Mouse (Mus musculus) adrenal gland, postnatal 4 days (tissue): ENCODE data around the gene N4bp3. TPM values are rescaled to one million over a fixed set of nuclear protein-coding genes. Genes with fewer than 3 reads are reported as not detected.
A peak's percentile ranks its signal among the peaks of the same experiment; 100 is the strongest.
"Not testable (repeated sequence)": the region's sequence is repeated elsewhere in the genome, so short reads cannot be mapped to it uniquely, and the experiment has no call there.

ENCODE experiments used
- DNase-seq, 2 experiments: peaks; one replicate each; pipeline ENCODE4 v3.0.0; 2021 to 2022; ENCODE audit warnings: low spot score in 2 of 2, mixed read lengths in 2 of 2
- total RNA-seq, 2 experiments: library from RNA; stranded (reverse); gene quantifications; 2 replicates each; pipeline ENCODE4 v1.2.3; 2021

N4bp3 gene
- total RNA-seq, 2 experiments from 2014 or later: 19.8 to 26.5 TPM

DNA sequence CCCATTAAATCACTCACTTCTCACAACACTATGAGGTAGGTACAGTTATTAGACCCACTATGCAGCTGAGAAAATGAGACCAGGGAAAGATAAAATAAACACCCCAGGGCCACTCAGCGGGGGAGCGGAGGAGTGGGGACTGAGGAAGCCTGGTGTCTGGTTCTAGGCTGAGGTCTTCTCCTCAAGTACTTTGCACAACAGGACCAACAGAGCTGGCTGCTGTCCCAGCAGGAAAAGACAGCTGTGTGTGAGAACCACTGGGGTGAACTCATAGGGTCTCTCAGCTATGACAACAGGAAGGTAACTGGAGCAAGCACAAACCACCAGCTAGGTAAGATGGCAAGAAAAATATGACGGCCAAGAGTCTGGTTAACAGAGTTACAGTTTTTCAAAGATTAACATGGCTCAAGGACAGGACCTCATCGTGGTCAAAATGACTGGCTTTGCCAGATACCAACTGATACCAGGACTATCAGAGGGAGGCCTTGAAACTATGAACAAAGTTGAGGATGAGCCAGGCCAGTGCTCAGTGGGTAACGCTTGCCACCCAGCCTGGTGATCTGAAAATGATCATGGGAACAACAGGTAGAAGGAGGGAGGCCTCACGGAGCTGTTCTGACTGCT, 18.4 kb downstream of the N4bp3 start:
- DNase-seq: no peak

DNA sequence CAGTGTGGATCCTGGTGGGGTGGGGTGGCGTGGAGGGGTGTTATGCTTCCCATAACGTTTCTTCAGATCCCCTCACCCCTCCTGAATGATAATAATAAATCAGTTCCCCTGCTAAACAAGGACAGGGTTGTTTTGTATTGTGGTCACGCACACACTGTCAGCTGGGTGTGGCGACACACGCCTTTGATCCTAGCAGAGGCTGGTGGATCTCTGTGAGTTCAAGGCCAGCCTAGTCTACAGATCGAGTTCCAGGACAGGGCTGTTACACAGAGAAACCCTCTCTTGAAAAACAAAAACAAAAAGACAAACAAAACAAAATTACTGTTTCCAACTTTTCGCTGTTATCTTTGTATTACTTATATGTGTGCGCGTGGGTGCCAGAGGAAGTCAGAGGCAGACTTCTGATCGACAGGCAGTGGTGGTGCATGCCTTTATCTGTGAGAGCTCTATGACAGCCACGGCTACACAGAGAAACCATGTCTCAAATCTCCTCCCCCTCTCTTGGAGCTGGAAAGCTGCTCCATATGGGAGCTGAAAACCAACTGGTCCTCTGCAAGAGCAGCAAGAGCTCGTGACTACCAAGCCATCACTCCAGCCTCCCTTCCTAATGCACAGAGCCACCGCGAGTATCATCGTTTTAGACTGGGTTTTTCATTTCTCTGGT, 20.9 kb downstream of the N4bp3 start:
- DNase-seq: no peak

DNA sequence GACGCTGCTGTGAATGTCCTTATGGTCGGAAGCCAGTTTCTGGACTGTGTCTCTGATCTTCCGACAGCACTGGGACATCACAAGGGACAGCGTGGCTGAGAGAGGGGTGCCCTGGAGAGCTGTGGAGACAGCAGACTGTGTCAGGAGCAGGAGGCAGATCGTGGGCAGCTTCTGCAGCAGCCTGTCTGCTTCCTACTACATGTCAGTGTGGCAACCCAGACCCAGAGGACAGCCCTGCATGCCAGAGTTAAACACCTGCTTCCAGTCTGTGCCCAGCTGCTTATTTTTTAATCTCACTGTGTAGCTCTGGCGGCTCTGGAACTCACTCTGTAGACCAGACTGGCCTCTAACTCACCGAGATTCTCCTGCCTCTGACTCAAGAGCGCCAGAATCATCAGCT, 22.7 kb downstream of the N4bp3 start:
- no peak for DNase-seq

DNA sequence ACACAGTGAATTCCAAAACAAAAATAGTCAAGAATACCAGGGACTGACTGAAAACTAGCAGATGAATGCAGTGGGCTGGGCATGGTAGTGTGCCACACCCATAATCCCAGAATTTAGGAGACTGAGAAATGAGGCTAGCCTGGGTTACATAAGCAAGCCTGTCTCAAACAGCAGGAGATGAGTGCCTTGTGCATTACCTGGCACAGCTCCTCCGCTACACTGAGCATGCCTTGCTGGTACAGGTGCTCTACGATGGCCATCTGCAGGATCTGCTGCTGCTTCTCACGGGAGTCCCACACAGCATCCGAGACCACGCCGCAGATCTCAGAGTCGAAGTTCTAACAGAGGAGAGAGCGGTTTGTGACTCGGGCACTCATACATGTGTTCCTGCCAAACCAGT, 23.2 kb downstream of the N4bp3 start:
- DNase-seq: no peak

DNA sequence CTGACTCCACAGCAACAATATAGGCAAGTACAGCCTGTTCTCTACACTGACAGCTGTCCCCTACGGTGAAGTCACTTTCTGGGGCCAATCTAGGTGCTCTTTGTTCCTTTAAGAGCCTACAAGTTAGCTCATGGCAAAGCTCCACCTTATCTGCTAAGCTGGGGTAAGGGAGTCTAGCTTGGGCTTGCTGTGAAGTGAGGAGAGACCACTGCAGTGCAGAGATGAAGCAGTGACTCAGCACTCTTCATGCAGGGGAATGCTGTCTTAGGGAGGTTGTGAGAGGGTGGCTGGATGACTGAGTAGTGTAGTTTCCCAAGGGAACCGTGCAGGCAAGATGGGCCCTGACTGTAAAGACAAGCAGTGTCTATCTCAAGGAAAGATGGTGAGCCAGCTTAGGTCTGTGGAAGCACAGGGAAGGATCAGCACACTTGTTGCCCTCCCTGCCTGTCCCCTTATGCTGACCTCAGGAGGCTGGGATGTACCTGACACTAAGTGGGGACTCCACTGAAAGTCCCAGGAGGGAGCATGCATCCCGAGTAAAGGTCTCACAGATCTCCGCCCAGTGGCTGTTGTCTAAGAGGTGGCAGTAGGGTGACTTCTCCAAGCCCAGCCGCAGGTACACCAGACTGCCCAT, 25.3 kb downstream of the N4bp3 start:
- no peak for DNase-seq

DNA sequence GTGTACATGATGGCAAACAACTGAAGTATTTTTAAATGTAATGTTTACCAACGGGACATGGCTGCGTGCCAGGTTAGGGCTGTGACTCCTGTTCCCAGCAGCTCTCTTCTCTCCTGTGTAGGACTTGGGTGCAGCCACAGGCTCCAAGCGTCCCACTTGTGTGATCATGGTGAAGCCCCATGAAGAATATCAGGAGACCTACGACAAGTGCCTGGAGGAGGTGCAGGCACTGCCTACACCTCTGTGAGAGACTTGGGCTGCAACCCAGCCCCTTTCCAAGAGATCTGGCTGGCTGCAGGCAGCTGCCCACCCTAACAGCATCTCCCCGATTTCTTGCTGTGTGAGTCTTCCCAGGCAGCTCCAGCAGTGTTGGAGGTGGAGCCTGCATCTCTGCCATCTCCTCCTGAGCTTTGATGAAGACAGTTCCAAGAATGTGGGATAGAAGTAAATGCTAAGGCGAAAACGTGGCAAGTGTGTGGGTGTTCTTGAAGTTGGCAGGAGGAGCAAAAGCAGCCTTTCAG, 27.6 kb downstream of the N4bp3 start:
- DNase-seq: no peak

DNA sequence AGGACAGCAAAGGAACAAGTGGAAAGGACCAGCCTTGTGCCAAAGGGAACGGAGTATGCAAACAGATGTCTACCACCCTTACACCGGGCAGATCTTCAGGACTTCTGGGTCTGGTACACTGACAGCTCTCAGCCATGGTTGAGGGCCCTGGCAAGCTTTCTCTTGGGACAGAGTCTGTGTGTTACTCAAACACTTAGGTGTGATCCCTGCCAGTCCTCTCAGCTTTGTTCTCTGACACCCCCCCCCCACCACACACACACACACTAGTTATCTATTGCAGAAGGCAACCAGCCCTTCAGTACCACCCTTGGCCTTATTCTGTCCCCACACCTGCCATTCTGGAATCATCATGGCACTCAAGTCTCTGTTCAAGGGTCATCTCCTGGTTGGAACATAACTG, 28.9 kb downstream of the N4bp3 start:
- DNase-seq: no peak

DNA sequence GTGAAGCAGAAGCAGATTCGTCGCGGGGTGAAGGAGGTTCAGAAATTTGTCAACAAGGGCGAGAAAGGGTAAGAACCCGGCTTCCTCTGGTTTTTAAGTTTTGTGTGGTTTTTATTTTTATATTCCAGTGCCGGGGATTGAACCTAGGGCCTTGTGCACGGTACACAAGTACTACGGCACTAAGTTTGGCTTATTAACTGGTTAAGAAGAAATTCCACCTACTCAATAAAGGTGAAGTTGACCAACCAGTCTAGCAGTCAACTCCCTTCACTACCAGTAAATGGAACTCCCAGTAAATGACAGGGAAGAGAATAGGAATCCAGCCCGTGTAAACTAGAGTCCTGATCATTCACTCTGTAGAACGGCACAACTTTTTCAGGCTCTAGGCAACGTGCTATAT, 30.6 kb downstream of the N4bp3 start:
- DNase-seq: no peak

DNA sequence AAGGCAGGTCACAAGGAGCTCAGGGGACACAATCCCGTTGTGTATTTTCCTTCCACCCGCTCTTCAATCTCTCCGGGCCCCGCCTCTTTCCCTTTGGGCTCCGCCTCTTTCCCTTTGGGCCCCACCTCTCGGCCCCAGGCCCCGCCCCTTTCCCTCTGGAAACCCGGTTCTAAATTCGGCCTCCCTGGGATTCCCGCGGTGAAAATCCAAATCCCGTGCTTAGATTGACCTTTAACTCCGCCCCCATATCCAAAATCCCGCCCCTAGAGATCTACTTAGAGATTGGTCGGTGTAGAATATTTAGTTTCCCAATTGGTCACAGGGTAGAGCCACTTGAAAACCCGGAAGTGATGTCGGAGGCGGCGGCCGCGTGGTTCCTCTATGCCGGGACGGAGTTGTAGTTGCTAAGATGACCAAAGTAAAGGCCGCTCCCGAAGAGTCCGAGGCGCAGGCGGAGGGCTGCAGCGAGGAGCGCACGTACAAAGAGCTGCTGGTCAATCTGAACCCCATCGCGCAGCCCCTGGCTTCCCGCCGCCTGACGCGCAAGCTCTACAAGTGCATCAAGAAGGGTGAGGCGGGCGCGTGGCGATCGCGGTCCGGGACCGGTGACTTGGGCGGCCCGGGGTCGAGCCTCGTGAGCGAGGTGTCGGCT, 31.1 kb downstream of the N4bp3 start, which contains the start of gene Nhp2:
Nhp2 (plus strand) TSS at position 327 of the 652 bp plus-strand sequence.
- peak; percentile 82 to 95 for DNase-seq

DNA sequence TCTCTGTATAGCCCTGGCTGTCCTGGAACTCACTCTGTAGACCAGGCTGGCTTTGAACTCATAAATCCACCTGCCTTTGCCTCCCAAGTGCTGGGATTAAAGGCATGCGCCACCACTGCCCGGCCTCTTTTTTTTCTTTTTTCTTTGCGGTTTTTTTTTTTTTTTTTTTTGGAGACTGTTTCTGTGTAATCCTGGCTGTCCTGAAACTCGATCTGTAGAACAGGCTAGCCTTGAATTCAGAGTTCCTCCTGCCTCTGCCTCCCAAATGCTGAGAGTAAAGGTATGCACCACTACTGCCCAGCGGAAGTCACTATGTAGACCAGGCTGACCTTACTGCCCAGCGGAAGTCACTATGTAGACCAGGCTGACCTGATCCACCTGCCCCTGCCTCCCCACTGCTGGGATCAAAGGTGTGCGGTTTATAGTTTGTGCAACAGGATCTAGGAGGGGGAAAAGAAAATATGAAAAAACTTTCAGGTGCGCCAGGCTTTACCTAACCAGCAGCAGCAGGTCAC, 31.7 kb downstream of the N4bp3 start:
- no peak for DNase-seq

DNA sequence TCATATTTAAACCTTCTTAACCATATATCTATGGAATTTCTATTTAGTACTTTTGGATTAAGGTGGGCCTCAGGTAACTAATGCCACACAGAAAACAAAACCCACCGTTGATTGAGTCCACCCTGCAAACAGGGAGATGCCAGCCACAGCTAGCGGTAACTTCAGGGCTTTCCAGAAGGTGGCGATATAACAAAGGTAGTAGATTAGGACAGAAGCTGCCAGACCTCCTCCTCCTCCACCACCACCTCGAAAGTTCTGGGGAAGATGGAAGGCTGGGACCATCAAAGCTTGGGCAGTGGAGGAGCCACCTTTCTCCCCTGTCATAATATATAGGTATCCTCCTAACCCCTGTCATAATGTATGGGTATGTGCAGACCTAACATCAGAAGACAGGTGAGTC, 32.9 kb downstream of the N4bp3 start:
- peak in 1 of 2 experiments; percentile 43 for DNase-seq

DNA sequence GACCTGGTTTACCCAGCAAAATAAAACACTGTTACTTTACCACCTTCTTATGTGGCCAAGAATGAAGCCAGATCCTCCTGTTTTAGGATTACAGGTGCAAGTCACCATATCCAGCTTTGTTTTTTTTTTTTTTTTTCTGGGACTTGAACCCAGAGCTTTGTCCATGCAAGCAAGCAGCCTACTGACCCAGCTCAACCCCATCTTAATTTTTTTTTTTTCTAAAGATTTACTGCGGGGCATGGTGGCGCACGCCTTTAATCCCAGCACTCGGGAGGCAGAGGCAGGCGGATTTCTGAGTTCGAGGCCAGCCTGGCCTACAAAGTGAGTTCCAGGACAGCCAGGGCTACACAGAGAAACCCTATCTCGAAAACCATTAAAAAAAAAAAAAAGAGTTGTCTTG, 34.5 kb downstream of the N4bp3 start:
- not testable (repeated sequence) for DNase-seq

DNA sequence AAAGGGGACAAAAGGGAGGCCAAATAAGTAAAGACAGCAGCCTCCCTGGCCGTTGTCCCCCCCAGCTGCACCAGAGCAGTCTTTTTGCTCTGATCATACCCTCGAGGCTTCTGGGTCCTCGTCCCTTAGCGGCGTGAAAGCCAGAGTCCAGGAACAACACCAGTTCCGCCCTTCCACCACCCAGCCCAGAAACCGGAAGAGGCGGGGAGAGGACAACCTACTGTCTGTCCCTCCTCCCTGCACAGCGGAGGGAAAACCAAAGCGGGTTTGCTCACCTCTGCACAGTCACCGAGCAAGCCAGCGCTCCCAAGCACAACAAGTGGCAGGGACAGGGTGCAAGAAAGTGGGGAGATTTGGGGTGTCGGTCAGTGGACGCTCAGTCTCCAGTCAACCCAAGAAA, 35.0 kb downstream of the N4bp3 start:
- peak; percentile 36 to 69 for DNase-seq

DNA sequence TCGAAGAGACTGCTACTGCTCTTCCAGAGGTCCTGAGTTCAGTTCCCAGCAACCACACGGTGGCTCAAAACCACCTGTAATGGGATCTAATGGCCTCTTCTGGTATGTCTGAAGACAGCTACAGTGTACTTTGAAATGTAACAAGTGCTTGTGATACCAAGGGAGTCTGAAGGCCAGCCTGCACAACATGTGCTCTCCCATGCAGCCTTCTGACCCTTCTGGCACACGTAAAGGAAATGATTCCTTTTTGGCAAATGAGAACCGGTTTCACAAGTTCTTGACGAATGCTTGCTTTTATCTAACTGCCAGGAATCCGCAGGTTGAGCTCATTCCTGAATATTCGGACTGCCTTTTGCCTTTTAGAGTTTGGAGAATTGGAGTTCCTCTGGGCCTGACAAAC, 35.5 kb downstream of the N4bp3 start:
- no peak for DNase-seq

DNA sequence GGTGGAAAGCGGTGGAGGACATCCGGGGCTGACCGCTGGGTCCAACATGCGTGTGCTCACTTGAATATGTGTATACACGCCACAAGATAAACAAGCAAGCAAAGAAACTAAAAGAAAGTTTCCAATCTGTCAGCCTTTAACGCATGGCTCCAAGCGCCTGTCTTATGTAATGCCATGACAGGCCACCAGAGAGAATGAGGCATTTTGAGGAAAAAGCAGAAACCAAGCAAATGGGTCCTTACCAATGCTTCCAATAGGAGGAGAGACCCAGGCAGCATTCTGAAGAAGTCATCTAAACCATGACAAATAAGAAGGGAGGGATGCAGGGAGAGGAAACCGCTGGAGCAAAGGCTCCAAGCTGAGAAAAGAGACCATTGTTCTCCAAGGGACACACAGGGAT, 36.4 kb downstream of the N4bp3 start:
- DNase-seq: no peak

DNA sequence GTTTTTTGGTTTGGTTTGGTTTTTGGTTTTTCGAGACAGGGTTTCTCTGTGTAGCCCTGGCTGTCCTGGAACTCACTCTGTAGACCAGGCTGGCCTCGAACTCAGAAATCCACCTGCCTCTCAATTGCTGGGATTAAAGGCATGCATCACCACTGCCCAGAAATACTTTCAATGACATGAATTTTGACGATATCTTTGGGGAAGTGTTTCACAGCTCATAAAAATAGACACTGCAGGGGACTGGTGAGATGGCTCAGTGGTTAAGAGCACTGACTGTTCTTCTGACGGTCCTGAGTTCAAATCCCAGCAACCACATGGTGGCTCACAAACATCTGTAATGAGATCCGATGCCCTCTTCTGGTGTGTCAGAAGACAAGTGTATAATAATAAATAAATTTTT, 40.7 kb downstream of the N4bp3 start:
- DNase-seq: not testable (repeated sequence)

DNA sequence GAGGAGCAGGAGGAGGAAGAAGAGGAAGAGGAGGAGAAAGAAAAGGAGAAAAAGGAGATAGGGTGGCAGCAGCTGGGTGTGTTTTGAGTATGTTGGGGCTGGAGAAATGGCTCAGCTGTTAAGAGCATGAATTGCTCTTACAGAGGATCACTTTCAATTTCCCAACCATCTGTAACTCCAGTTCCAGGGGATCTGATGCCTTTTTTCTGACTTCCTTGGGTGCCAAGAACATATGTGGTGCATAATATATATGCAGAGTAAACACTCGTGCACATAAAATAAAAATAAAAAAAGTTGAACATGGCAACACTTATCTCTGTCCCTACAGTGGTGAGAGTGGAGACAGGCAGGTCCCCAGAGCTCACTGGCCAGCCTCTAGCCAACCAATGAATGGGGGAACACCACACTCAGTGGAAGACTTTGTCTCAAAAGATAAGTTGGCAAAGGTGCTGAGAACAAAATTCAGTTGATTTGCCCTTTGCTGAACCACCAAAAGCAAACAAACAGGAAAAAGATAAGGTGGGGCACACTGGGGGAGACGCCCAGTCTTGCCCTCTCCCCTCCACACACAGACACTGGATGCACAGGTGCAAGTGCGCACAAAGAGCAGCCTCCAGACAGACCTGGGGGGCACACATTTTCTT, 41.3 kb downstream of the N4bp3 start:
- no peak for DNase-seq

DNA sequence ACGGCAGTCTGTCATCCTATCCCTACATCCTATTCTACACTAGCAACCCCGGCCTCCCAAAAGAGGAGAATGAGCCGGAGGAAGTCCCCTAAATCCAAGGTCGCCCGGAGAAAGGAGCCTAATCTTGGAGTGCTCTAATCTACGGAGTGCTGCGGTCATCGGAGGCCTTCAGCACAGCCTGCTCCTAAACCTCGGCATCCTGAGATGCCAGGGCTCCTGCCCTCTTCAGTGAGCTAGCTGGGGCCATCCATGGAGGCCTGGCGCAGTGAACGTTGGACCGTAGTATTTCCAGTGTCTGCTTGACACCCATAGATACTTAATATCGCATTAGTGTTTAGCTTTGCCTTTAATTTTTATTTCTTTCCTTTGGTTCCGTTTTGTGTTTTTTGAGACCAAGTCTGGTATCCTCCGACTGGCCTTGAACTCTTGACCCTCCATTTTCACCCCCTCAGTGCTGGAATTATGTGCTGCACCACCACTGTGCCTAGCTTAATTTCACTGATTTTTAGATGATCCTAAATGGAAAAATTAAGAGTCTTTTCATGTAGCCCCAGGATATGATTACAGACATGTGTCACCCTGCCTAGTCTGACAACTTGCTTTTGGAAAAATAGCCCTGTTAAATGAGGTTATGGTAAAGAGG, 43.4 kb downstream of the N4bp3 start:
- DNase-seq: no peak

DNA sequence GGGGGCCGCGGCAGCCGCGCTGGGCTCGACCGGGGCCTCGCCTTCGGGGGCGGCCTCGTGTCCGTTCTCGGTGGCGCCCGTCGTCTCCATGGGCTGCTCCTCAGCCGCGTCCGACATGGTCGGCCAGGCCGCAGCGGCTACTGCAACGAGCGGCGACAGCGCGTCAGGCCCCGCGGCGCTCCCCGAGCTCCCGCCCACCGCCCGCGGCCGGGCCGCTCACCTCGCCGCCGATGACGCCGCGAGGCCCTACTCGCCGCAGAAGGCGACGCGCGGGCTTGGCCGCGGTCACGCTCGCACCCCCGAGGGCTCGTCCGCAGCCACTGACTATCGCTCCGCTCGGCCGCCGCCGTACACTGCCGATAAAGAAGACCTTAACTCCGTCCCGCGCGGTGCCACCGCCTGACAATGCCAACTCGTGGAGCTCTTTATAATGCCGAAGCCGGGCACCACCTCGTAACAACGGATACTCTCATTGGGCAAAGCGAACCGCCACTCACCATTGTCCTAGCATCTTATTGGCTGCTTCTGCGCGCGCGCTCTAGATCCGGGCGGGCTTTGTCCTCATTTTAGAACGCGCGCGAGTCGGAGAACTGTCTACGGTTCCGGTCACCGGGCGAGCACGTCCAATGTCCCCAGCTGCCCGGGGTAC, 44.1 kb downstream of the N4bp3 start, which contains the start of gene Hnrnpab:
Hnrnpab (minus strand) TSS at position 401 of the 649 bp plus-strand sequence.
- peak; percentile 89 to 91 for DNase-seq
